Mouse (Mus musculus) 3T3-L1 (cell line): ENCODE data around the gene Nufip1.

Source experiments
- DNase-seq: peaks from one replicate; pipeline ENCODE4 v3.0.0-alpha.2; 2015; ENCODE audit warnings: low read depth, low spot score

Nufip1 gene

GRCm38 (mm10) chr14:76110396-76111221, at the start of gene Nufip1, which contains the start of gene Gpalpp1:
Gene Nufip1 (plus strand): TSS chr14:76110891.
Gene Gpalpp1 (minus strand): TSS chr14:76110760.
- DNase-seq: peak; percentile 95

GRCm38 (mm10) chr14:76067237-76067636, 43.5 kb upstream of the Nufip1 start:
- DNase-seq: no peak

- no peak for DNase-seq
Observed at GRCm38 (mm10) chr14:76068296-76068695, 42.4 kb upstream of the Nufip1 start.

- DNase-seq: no peak
Observed at GRCm38 (mm10) chr14:76069296-76069695, 41.4 kb upstream of the Nufip1 start.

GRCm38 (mm10) chr14:76072626-76073025, 38.1 kb upstream of the Nufip1 start:
- no peak for DNase-seq

- DNase-seq: no peak
Observed at GRCm38 (mm10) chr14:76074206-76074605, 36.5 kb upstream of the Nufip1 start.

GRCm38 (mm10) chr14:76075721-76076120, 35.0 kb upstream of the Nufip1 start:
- no peak for DNase-seq

GRCm38 (mm10) chr14:76076602-76077001, 34.1 kb upstream of the Nufip1 start:
- no peak for DNase-seq

GRCm38 (mm10) chr14:76077088-76077491, 33.6 kb upstream of the Nufip1 start:
- peak; percentile 65 for DNase-seq

GRCm38 (mm10) chr14:76081451-76081850, 29.2 kb upstream of the Nufip1 start:
- DNase-seq: no peak

- DNase-seq: no peak
Observed at GRCm38 (mm10) chr14:76082086-76082636, 28.5 kb upstream of the Nufip1 start.

- no peak for DNase-seq
Observed at GRCm38 (mm10) chr14:76084188-76084587, 26.5 kb upstream of the Nufip1 start.

GRCm38 (mm10) chr14:76097244-76097643, 13.4 kb upstream of the Nufip1 start:
- no peak for DNase-seq

GRCm38 (mm10) chr14:76097815-76098214, 12.9 kb upstream of the Nufip1 start:
- DNase-seq: no peak

- peak; percentile 89 for DNase-seq
Observed at GRCm38 (mm10) chr14:76099543-76099942, 11.1 kb upstream of the Nufip1 start.

- DNase-seq: no peak
Observed at GRCm38 (mm10) chr14:76115744-76116143, 5.1 kb downstream of the Nufip1 start.

GRCm38 (mm10) chr14:76118963-76119362, 8.3 kb downstream of the Nufip1 start:
- DNase-seq: peak; percentile 54

- DNase-seq: no peak
Observed at GRCm38 (mm10) chr14:76120472-76120871, 9.8 kb downstream of the Nufip1 start.

GRCm38 (mm10) chr14:76121901-76122662, 11.4 kb downstream of the Nufip1 start:
- peak; percentile 64 for DNase-seq

GRCm38 (mm10) chr14:76122663-76123058, 12.0 kb downstream of the Nufip1 start:
- no peak for DNase-seq

- no peak for DNase-seq
Observed at GRCm38 (mm10) chr14:76127311-76127710, 16.6 kb downstream of the Nufip1 start.

GRCm38 (mm10) chr14:76128174-76128573, 17.5 kb downstream of the Nufip1 start:
- DNase-seq: no peak
